Mouse (Mus musculus) kidney, embryonic 15.5 days (tissue): ENCODE measurements around the gene Tomm20. TPM values are rescaled to one million over a fixed set of nuclear protein-coding genes. Genes with fewer than 3 reads are reported as not detected.
A peak's percentile ranks its signal among the peaks of the same experiment; 100 is the strongest.

Experiments used
- ATAC-seq: fragments of 200-750 bp; cut with Nextera tagmentation; replicated peaks from 2 replicates; pipeline ENCODE4 v1.8.0; 2017; ENCODE audit warnings: moderate TSS enrichment; ENCODE audit not compliant: low FRiP score
- H3K27ac ChIP-seq: fragments of 300-500 bp; sonication (generic); 2 replicates; pipeline ENCODE4 v1.5.1; 2015; ENCODE audit warnings: mild to moderate bottlenecking, inconsistent platforms
- H3K27me3 ChIP-seq: fragments of 300-500 bp; sonication (generic); 2 replicates; pipeline ENCODE4 v1.6.1; 2015; ENCODE audit warnings: inconsistent platforms
- H3K36me3 ChIP-seq: fragments of 300-500 bp; sonication (generic); 2 replicates; pipeline ENCODE4 v1.6.1; 2015; ENCODE audit warnings: inconsistent platforms
- H3K4me1 ChIP-seq: fragments of 300-500 bp; sonication (generic); 2 replicates; pipeline ENCODE4 v1.6.1; 2015; ENCODE audit warnings: inconsistent platforms
- H3K4me2 ChIP-seq: fragments of 300-500 bp; sonication (generic); 2 replicates; pipeline ENCODE4 v1.6.1; 2015; ENCODE audit warnings: moderate library complexity, mild to moderate bottlenecking, inconsistent platforms
- H3K4me3 ChIP-seq: fragments of 300-500 bp; sonication (generic); replicated peaks from 2 replicates; pipeline ENCODE4 v1.5.1; 2015; ENCODE audit warnings: mild to moderate bottlenecking, inconsistent platforms
- H3K9ac ChIP-seq: fragments of 300-500 bp; sonication (generic); 2 replicates; pipeline ENCODE4 v1.6.1; 2015; ENCODE audit warnings: mild to moderate bottlenecking, inconsistent platforms
- H3K9me3 ChIP-seq: fragments of 300-500 bp; sonication (generic); replicated peaks from 2 replicates; pipeline ENCODE4 v1.6.1; 2016; ENCODE audit warnings: inconsistent platforms
- WGBS: fragments of 180-500 bp; shearing (Covaris S2); methylation state at CpG from one replicate; pipeline ENCODE4 v1.1.7; 2015; ENCODE audit warnings: mixed read lengths; 5-methylcytosine and 5-hydroxymethylcytosine counted together
- polyA plus RNA-seq: library from polyadenylated mRNA; unstranded; fragments of >200 nt; fragmentation: Nextera tagmentation; extraction: Ambion mirVana; gene quantifications from 2 replicates; pipeline ENCODE4 v1.2.1, GENCODE M21; 2015

Gene Tomm20
- polyA plus RNA-seq, 1 experiment from 2014 or later, result 244 TPM

- WGBS, result 83% methylated on average over 2 of the region's 2 CpGs
These were observed 3.9 kb upstream of the Tomm20 start for GRCm38 (mm10) chr8:126949527-126949926.

DNA sequence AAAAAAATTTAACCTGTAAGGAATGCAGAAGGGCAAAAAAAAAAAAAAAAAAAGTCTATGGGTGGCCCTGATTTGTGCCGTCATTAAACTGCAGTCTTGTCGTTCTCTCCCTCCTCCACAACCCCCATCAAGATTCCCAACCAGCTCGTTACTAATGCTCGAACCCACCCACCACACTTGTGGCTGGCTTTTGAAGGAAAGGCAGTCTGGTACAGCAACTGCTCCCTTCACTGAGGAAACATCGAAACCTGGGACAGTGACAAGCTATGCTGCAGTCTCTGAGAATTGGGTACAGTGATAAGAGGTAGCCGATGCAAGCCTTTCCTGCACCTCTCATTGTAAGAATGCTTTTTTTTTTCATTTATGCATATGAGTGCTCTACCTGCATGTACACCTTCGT, 800 bp upstream of the Tomm20 start:
- WGBS, result 75% methylated on average over 7 of the region's 7 CpGs
- Histone ChIP-seq H3K9ac (peak overlapping the region; percentile 95; the same call in 1 of the 2 replicates), H3K4me3 (no peak overlapping the region; the same call in 1 of the 2 replicates), H3K4me1 (peaks cover 30% of the 10 kb centered on the region), H3K27me3 (no peaks in the 10 kb centered on the region), H3K27ac (peak overlapping the region; percentile 94; the same call in 1 of the 2 replicates), H3K36me3 (peaks cover 38% of the 10 kb centered on the region), H3K9me3 (no peaks in the 10 kb centered on the region), H3K4me2 (peak overlapping the region; percentile 74; the same call in 1 of the 2 replicates)
- ATAC-seq, result no peak

More at GRCm38 (mm10) chr8:126949527-126949926, 3.9 kb upstream of the Tomm20 start:
- Histone ChIP-seq H3K4me3 (no peak overlapping the region), H3K9me3 (no peaks in the 10 kb centered on the region), H3K4me1 (peaks cover 8% of the 10 kb centered on the region), H3K9ac (no peak overlapping the region), H3K4me2 (no peak overlapping the region), H3K27me3 (no peaks in the 10 kb centered on the region), H3K36me3 (peaks cover 67% of the 10 kb centered on the region), H3K27ac (no peak overlapping the region)
- no peak for ATAC-seq

DNA sequence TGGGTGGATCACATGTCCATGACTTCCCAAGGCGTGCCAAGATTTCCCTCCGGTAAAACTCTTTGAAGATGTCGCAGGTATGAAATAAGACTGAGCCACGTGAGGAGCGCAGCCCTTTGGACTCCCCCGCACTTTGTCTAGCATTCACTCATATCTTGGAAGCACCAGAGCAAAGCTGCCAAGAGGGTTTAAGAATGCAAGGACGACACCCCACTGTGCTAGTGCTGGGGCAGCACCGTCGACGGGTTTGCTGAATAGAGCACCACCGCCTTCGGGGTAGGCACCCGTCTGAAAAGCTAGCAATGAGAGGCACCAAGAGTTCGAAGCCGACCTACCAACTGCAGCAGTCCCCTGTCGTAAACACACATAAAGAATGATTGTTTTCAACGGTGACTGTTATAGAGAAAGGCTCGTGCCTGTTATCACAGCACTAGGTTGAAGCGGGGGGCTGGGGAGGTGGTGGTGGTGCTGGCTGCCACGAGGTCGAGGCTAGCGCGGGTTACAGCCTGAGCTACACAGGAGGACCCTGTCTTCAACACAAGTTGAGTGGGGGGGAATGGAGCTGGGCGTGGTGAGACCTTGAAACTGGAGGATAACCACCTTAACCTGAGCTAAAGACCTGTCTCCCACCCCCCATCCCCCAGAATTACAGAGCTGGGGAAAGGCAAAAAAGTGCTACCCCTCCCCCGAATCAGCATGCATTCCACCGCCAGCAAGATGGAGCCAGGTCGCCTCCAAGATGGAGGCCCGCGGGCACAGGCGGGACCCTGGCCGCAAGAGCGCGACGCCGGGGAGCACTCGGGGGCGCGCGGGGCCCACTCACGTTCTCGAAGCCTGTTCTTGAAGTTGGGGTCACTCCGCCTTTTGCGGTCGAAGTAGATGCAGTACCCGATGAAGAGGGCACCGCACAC, 608 bp downstream of the Tomm20 start:
- Histone ChIP-seq H3K4me1 (peaks cover 30% of the 10 kb centered on the region), H3K27me3 (no peaks in the 10 kb centered on the region), H3K36me3 (peaks cover 31% of the 10 kb centered on the region), H3K4me2 (peak overlapping the region; percentile 74), H3K9me3 (no peaks in the 10 kb centered on the region), H3K27ac (peak overlapping the region; percentile 94), H3K4me3 (peak overlapping the region; percentile 91), H3K9ac (peak overlapping the region; percentile 95)
- WGBS, result under 1% methylated on average over 46 of the region's 46 CpGs
- ATAC-seq, result peak; percentile 81

DNA sequence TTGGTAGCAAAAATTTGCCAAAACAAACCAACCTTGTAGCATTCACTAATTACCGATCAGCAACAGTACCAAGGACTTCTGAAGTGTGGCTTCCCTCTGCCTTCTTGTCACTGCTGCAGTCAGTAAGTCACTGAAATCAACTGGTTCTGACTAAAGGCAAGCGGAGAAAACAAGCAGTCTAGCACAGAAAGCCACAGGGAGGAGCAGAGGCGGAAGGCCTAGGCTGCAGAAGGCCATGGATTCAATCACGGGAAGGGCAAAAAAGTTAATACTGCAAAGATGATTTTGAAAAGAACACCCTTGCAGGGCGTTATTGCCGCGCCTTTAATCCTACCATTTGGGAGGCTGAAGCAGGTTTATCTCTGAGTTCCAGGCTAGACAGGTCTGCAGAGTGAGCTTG, 2.1 kb downstream of the Tomm20 start:
- 85% methylated on average over 7 of the region's 7 CpGs for WGBS
- Histone ChIP-seq H3K27me3 (no peaks in the 10 kb centered on the region), H3K27ac (no peak overlapping the region), H3K9ac (no peak overlapping the region), H3K4me2 (peak overlapping the region; percentile 74), H3K4me1 (peaks cover 30% of the 10 kb centered on the region), H3K36me3 (peaks cover 31% of the 10 kb centered on the region), H3K4me3 (peak overlapping the region; percentile 91), H3K9me3 (no peaks in the 10 kb centered on the region)
- no peak for ATAC-seq

DNA sequence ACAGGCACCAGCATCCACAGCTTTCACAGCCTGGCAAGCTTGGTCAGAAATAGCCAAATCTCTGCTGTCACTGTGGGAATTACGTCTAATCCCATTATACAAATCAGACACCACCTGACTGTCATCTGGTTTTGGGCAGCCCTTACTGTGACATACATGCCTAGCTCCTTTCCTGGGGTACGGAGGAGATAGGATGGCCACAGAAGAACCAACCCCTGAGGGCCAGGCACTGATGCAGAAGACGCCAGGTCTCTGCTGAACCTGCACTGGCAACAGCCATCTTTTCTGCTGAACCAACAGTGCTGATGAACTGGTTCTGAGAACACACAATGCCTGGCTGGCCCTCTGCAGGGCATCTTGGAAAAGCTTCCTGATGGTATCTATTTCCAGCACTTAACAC, 8.3 kb downstream of the Tomm20 start:
- no peaks in the 10 kb centered on the region for H3K9me3 ChIP-seq
- H3K27ac ChIP-seq, result no peak overlapping the region
- ATAC-seq, result no peak
- no peak overlapping the region for H3K9ac ChIP-seq
- H3K4me2 ChIP-seq, result no peak overlapping the region
- 0 out of 2 replicates have a peak, but pooled peaks cover 5% of the 10 kb centered on the region for H3K4me1 ChIP-seq
- WGBS, result 88% methylated on average over 3 of the region's 3 CpGs
- no peaks in the 10 kb centered on the region for H3K27me3 ChIP-seq
- peaks cover 77% of the 10 kb centered on the region for H3K36me3 ChIP-seq
- no peak overlapping the region for H3K4me3 ChIP-seq

DNA sequence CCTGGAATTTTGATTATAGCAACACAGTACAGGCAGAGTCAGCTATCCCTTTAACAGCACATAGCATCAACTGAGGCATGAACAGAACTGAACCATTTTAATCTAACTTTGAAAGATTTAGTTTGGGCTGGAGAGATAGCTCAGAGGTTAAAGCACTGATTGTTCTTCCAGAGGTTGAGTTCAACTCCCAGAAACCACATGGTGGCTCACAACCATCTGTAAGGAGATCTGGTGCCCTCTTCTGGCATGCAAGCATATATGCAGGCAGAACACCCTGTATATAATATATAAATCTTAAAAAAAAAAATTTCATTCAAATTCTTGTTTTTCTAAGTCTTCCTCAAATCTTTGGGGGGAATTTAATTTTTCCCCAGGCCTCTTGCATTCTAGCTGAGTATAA, 9.7 kb downstream of the Tomm20 start:
- Histone ChIP-seq H3K9ac (no peak overlapping the region), H3K9me3 (no peaks in the 10 kb centered on the region), H3K4me2 (no peak overlapping the region), H3K27me3 (no peaks in the 10 kb centered on the region), H3K27ac (no peak overlapping the region), H3K36me3 (peaks cover 91% of the 10 kb centered on the region), H3K4me3 (no peak overlapping the region), H3K4me1 (no peaks in the 10 kb centered on the region)
- no peak for ATAC-seq

DNA sequence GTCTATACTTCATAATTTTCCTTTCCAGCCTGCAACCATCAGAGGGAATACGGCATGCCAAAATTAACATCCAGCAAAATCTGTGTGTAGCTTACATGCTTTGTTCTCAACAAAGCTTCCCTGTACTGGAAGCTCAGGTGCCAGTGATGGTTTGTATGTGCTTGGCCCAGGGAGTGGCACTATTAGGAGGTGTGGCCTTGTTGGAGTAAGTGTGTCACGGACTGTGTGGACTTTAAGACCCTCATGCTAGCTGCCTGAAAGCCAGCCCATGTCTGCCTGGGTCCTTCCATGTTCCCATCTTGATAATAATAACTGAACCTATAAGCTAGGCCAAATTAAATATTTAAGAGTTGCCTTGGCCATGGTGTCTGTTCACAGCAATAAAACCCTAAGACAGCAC, 10.3 kb downstream of the Tomm20 start:
- Histone ChIP-seq H3K27ac (no peak overlapping the region), H3K27me3 (no peaks in the 10 kb centered on the region), H3K4me1 (no peaks in the 10 kb centered on the region), H3K9me3 (no peaks in the 10 kb centered on the region), H3K9ac (no peak overlapping the region), H3K4me2 (no peak overlapping the region), H3K36me3 (peaks cover 93% of the 10 kb centered on the region), H3K4me3 (no peak overlapping the region)
- no peak for ATAC-seq
- WGBS, result 97% methylated on average over 2 of the region's 2 CpGs

DNA sequence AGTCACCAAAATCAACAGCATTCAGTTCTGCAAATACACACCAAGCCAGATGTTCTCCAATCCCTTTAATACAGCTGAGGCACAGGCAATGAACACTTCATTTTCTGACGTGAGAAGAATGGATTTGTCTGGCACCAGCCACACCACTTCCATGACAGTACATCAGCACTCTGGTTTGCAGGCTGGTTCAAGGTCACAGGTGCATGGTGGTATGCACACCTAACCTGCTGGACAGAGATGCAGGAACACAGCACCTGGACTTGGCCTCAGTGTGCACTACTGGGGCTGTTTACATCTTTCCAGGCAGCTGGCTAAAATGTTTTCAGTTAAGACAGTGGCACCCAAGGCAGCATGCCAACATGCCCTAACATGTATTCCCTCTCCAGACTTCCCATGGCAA, 13.0 kb downstream of the Tomm20 start:
- 76% methylated on average over 1 of the region's 1 CpGs for WGBS
- Histone ChIP-seq H3K9ac (no peak overlapping the region), H3K9me3 (no peaks in the 10 kb centered on the region), H3K4me3 (no peak overlapping the region), H3K27me3 (no peaks in the 10 kb centered on the region), H3K27ac (no peak overlapping the region), H3K4me1 (no peaks in the 10 kb centered on the region), H3K4me2 (no peak overlapping the region), H3K36me3 (peaks cover 89% of the 10 kb centered on the region)
- ATAC-seq, result no peak

- 83% methylated on average over 1 of the region's 1 CpGs for WGBS
- ATAC-seq, result no peak
These were observed 13.4 kb downstream of the Tomm20 start for GRCm38 (mm10) chr8:126932249-126932648.

DNA sequence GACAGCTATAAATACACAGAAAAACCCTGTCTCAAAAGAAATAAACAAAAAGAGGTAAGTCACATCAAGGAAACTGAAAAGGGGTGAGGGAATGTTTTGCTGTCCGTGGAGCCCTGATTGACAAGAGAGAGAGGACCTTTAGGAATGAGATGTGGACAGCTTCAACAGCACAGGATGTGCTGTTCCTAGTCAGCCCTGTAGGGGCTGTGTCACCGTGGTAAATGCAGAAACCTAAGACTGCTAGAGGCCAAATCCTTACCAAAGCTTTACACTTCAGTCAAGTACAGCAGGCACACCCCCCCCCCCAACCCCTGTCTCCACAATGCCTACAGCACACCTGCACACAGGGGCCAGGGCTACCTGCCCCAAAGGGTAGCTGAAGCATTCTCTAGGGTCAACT, 13.9 kb downstream of the Tomm20 start:
- Histone ChIP-seq H3K36me3 (peaks cover 87% of the 10 kb centered on the region), H3K27ac (no peak overlapping the region)
- ATAC-seq, result no peak

More at GRCm38 (mm10) chr8:126932249-126932648, 13.4 kb downstream of the Tomm20 start:
- H3K4me1 ChIP-seq, result no peaks in the 10 kb centered on the region
- no peak overlapping the region for H3K27ac ChIP-seq
- H3K9me3 ChIP-seq, result no peaks in the 10 kb centered on the region
- H3K36me3 ChIP-seq, result peaks cover 89% of the 10 kb centered on the region
- H3K9ac ChIP-seq, result no peak overlapping the region
- no peak overlapping the region for H3K4me2 ChIP-seq
- H3K4me3 ChIP-seq, result no peak overlapping the region
- no peaks in the 10 kb centered on the region for H3K27me3 ChIP-seq

DNA sequence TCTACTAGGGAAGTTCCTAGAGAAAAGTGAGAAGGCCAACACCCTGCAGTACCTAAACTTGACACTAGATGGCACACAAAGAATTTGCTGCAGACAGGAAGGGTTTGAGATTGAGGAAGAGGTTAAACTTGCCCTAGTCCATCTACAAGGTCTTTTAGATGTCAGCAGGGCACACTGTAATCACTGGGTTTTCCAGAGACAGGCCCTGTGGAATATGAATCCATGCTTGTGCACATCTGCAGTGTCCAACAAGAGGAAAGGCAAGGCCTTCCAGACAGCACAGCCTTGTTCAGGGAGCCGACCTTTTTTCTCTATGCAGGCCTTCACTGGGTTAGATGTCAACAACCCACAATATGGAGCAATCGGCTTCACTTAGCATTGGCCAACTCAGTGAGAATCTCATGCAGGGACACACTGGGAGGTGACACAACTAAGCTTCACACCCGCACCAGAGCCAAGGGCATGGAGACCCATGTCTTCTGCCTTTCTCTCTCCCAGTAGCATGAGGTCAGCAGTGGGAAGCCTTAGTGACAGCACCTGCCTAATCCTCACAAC, 16.0 kb downstream of the Tomm20 start:
- H3K4me1 ChIP-seq, result no peaks in the 10 kb centered on the region
- no peak overlapping the region for H3K4me2 ChIP-seq
- H3K27ac ChIP-seq, result no peak overlapping the region
- H3K9me3 ChIP-seq, result no peaks in the 10 kb centered on the region
- H3K4me3 ChIP-seq, result no peak overlapping the region
- H3K36me3 ChIP-seq, result peaks cover 71% of the 10 kb centered on the region
- H3K27me3 ChIP-seq, result no peaks in the 10 kb centered on the region
- WGBS, result 75% methylated on average over 3 of the region's 3 CpGs
- H3K9ac ChIP-seq, result no peak overlapping the region
- ATAC-seq, result no peak

More for the DNA sequence above, 13.9 kb downstream of the Tomm20 start:
- no peak overlapping the region for H3K4me3 ChIP-seq
- no peak overlapping the region for H3K9ac ChIP-seq
- no peak overlapping the region for H3K4me2 ChIP-seq
- no peaks in the 10 kb centered on the region for H3K27me3 ChIP-seq
- no peaks in the 10 kb centered on the region for H3K4me1 ChIP-seq
- 37% methylated on average over 2 of the region's 2 CpGs for WGBS
- no peaks in the 10 kb centered on the region for H3K9me3 ChIP-seq

GRCm38 (mm10) chr8:126928755-126929505, 16.7 kb downstream of the Tomm20 start:
- ATAC-seq, result 0 out of 2 replicates have a peak, but pooled peaks have one; percentile 38
- no peaks in the 10 kb centered on the region for H3K9me3 ChIP-seq
- H3K9ac ChIP-seq, result no peak overlapping the region
- H3K27me3 ChIP-seq, result no peaks in the 10 kb centered on the region
- H3K4me3 ChIP-seq, result no peak overlapping the region
- H3K27ac ChIP-seq, result peak overlapping the region; percentile 41
- H3K4me1 ChIP-seq, result 0 out of 2 replicates have a peak, but pooled peaks cover 2% of the 10 kb centered on the region
- no peak overlapping the region for H3K4me2 ChIP-seq
- WGBS, result 83% methylated on average over 10 of the region's 10 CpGs
- H3K36me3 ChIP-seq, result peaks cover 66% of the 10 kb centered on the region
